Mouse (Mus musculus) CH12.LX (cell line): Measurements from ENCODE around the gene Cryzl2. TPM values are rescaled to one million over a fixed set of nuclear protein-coding genes. Genes with fewer than 3 reads are reported as not detected.

ENCODE experiments used
- DNase-seq: peaks from one replicate; pipeline ENCODE4 v3.0.0-alpha.2; 2013; ENCODE audit errors: extremely low read depth
- H3K27ac ChIP-seq: 2 replicates; pipeline ENCODE4 v1.5.1; 2012; ENCODE audit warnings: low read depth, mild to moderate bottlenecking, control low read depth, moderate library complexity; ENCODE audit not compliant: insufficient read depth
- H3K27me3 ChIP-seq: replicated peaks from 2 replicates; pipeline ENCODE3; 2012; ENCODE audit warnings: inconsistent platforms
- H3K36me3 ChIP-seq, 2 experiments: replicated peaks in 1 of 2; 2 replicates each; pipeline versions ENCODE3 to v1.6.1; 2012; ENCODE audit warnings: inconsistent platforms in 1 of 2, low read length in 1 of 2, mild to moderate bottlenecking in 1 of 2, mixed read lengths in 1 of 2, moderate library complexity in 1 of 2; ENCODE audit not compliant: control insufficient read depth in 1 of 2, insufficient read depth in 1 of 2
- H3K4me1 ChIP-seq, 2 experiments: 2 replicates each; pipeline ENCODE4 v1.6.1; 2012; ENCODE audit warnings: inconsistent platforms in 1 of 2, moderate library complexity in 1 of 2; ENCODE audit not compliant: insufficient read depth in 2 of 2, control insufficient read depth in 1 of 2
- H3K4me2 ChIP-seq: 2 replicates; pipeline ENCODE4 v1.6.1; 2012; ENCODE audit warnings: low read depth, mild to moderate bottlenecking, control low read depth; ENCODE audit not compliant: poor library complexity, insufficient read depth, severe bottlenecking
- H3K4me3 ChIP-seq, 3 experiments: fragments of 150-350 bp in 1 of 3; sonication (generic) in 1 of 3; replicated peaks in 1 of 3; 2 replicates each; pipeline versions ENCODE3 to v1.5.1; 2011 to 2012; ENCODE audit warnings: low read depth in 2 of 3, low read length in 2 of 3, mild to moderate bottlenecking in 2 of 3, moderate library complexity in 2 of 3, control low read depth in 1 of 3, improper control_type of control experiment in 1 of 3, inconsistent platforms in 1 of 3, mixed read lengths in 1 of 3; ENCODE audit not compliant: poor library complexity in 1 of 3
- H3K79me2 ChIP-seq: replicated peaks from 2 replicates; pipeline ENCODE4 v1.6.1; 2012; ENCODE audit warnings: mild to moderate bottlenecking, moderate library complexity; ENCODE audit not compliant: control insufficient read depth, poor library complexity, insufficient read depth, severe bottlenecking; ENCODE audit errors: extremely low read depth
- H3K9ac ChIP-seq: 2 replicates; pipeline ENCODE4 v1.6.1; 2012; ENCODE audit warnings: low read depth, mild to moderate bottlenecking, control low read depth, moderate library complexity; ENCODE audit not compliant: insufficient read depth
- H3K9me3 ChIP-seq: replicated peaks from 2 replicates; pipeline ENCODE3; 2012; ENCODE audit warnings: low read length, inconsistent platforms, mixed read lengths
- CHD1 ChIP-seq: IDR thresholded peaks from 2 replicates; pipeline ENCODE4 v1.6.1; 2012; ENCODE audit warnings: low read depth, low read length, improper control_type of control experiment, inconsistent platforms
- CTCF ChIP-seq, 2 experiments: IDR thresholded peaks in 1 of 2; conservative IDR thresholded peaks in 1 of 2; 2 replicates each; pipeline ENCODE4 v1.5.1; 2011 to 2012; ENCODE audit warnings: low read depth in 2 of 2, low read length in 2 of 2, improper control_type of control experiment in 1 of 2, inconsistent platforms in 1 of 2, mild to moderate bottlenecking in 1 of 2, moderate library complexity in 1 of 2
- ELF1 ChIP-seq: IDR thresholded peaks from 2 replicates; pipeline ENCODE4 v1.6.1; 2014; ENCODE audit warnings: low read depth, mild to moderate bottlenecking, inconsistent platforms, low read length, improper control_type of control experiment
- ETS1 ChIP-seq: conservative IDR thresholded peaks from 2 replicates; pipeline ENCODE4 v1.6.1; 2012; ENCODE audit warnings: low read depth, mild to moderate bottlenecking, inconsistent platforms, low read length, improper control_type of control experiment, moderate library complexity
- HCFC1 ChIP-seq: IDR thresholded peaks from 2 replicates; pipeline ENCODE4 v1.6.1; 2012; ENCODE audit warnings: low read depth, mild to moderate bottlenecking, inconsistent platforms, low read length, improper control_type of control experiment
- KAT2A ChIP-seq: IDR thresholded peaks from 2 replicates; pipeline ENCODE4 v1.6.1; 2012; ENCODE audit warnings: low read length, improper control_type of control experiment, inconsistent platforms; ENCODE audit not compliant: insufficient replicate concordance
- MAFK ChIP-seq: IDR thresholded peaks from 2 replicates; pipeline ENCODE4 v1.6.1; 2011; ENCODE audit warnings: low read length, improper control_type of control experiment; ENCODE audit not compliant: insufficient replicate concordance
- MAZ ChIP-seq: IDR thresholded peaks from 2 replicates; pipeline ENCODE4 v1.6.1; 2012; ENCODE audit warnings: low read depth, mild to moderate bottlenecking, inconsistent platforms, low read length, improper control_type of control experiment, moderate library complexity
- MEF2A ChIP-seq: IDR thresholded peaks from 2 replicates; pipeline ENCODE4 v1.6.1; 2014; ENCODE audit warnings: low read depth, mild to moderate bottlenecking, inconsistent platforms, low read length, improper control_type of control experiment, borderline replicate concordance
- NELFE ChIP-seq: IDR thresholded peaks from 2 replicates; pipeline ENCODE4 v1.6.1; 2011; ENCODE audit warnings: low read depth, low read length, improper control_type of control experiment
- NRF1 ChIP-seq: IDR thresholded peaks from 2 replicates; pipeline ENCODE4 v1.6.1; 2014; ENCODE audit warnings: low read depth, mild to moderate bottlenecking, inconsistent platforms, low read length, improper control_type of control experiment, moderate library complexity
- POLR2AphosphoS2 ChIP-seq: IDR thresholded peaks from 2 replicates; pipeline ENCODE4 v1.6.1; 2011; ENCODE audit warnings: low read depth, low read length, improper control_type of control experiment
- RAD21 ChIP-seq: IDR thresholded peaks from 2 replicates; pipeline ENCODE4 v1.6.1; 2011; ENCODE audit warnings: low read depth, mild to moderate bottlenecking, low read length, improper control_type of control experiment, moderate library complexity
- SMC3 ChIP-seq: IDR thresholded peaks from 2 replicates; pipeline ENCODE4 v1.6.1; 2011; ENCODE audit warnings: low read depth, low read length, improper control_type of control experiment
- TCF12 ChIP-seq: IDR thresholded peaks from 2 replicates; pipeline ENCODE4 v1.6.1; 2014; ENCODE audit warnings: low read depth, mild to moderate bottlenecking, inconsistent platforms, low read length, improper control_type of control experiment
- UBTF ChIP-seq: IDR thresholded peaks from 2 replicates; pipeline ENCODE4 v1.6.1; 2012; ENCODE audit warnings: low read depth, mild to moderate bottlenecking, inconsistent platforms, low read length, improper control_type of control experiment, moderate library complexity
- USF1 ChIP-seq: IDR thresholded peaks from 2 replicates; pipeline ENCODE4 v1.6.1; 2014; ENCODE audit warnings: low read depth, mild to moderate bottlenecking, inconsistent platforms, low read length, improper control_type of control experiment
- ZMIZ1 ChIP-seq: IDR thresholded peaks from 2 replicates; pipeline ENCODE4 v1.6.1; 2012; ENCODE audit warnings: low read depth, mild to moderate bottlenecking, inconsistent platforms, low read length, improper control_type of control experiment
- ZNF384 ChIP-seq: IDR thresholded peaks from 2 replicates; pipeline ENCODE4 v1.6.1; 2012; ENCODE audit warnings: low read depth, low read length, improper control_type of control experiment, inconsistent platforms
- dilution Hi-C: fragments of 300-500 bp; cut with MboI; formaldehyde crosslinking; loops from 2 replicates; pipeline ENCODE4 v1.14.3; 2020; ENCODE audit warnings: low sequenced_read_pairs; ENCODE audit not compliant: extremely low pct_unique_long_range_greater_than_20kb, extremely low pct_ligation_motif_present
- in situ Hi-C: fragments of 300-500 bp; cut with MboI; formaldehyde crosslinking; loops from 3 replicates; pipeline ENCODE4 v1.14.3; 2019; ENCODE audit warnings: low sequenced_read_pairs, low pct_ligation_motif_present, low pct_unique_long_range_greater_than_20kb, mixed read lengths
- polyA plus RNA-seq: library from polyadenylated mRNA; unstranded; fragments of >175 nt; gene quantifications from 2 replicates; pipeline ENCODE4 v1.2.1, GENCODE M21; 2012; ENCODE audit warnings: low read depth; ENCODE audit not compliant: insufficient read length
- total RNA-seq, 2 experiments: library from RNA; depleted of rRNA; stranded (reverse); fragments of 300-350 nt in 1 of 2; fragments of >200 nt in 1 of 2; gene quantifications; 2 replicates each; pipeline ENCODE4 v1.2.3; 2012 to 2014

Cryzl2 gene
- total and polyA plus RNA-seq, 3 experiments = 22.5 to 41.0 (median 25.0) TPM

DNA sequence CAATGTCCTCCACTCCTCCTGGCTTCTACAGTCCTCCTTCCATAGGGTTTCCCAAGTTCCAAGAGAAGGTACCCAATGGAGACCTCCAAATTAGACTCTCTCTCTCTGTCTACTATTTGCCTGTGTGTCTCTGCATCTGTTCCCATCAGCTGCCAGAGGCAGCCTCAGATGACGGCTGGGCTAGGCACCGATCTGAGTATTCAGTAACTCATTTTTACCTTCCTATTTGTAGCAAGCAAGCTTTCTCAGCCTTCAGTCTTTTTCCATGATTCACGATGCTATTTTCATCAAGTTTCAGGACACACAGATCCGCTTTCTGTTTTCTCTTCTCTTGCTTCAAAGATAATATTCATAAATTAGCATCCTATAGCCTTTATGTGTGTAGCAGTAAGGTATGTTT lies 25.8 kb downstream of the Cryzl2 start:
- no peak overlapping the region for H3K9ac ChIP-seq
- H3K4me1 ChIP-seq = peaks cover 0 to 11% of the 10 kb centered on the region in 2 experiments; a peak in 2 of 4 replicates
- H3K4me2 ChIP-seq = no peak overlapping the region
- H3K9me3 ChIP-seq = no peaks in the 10 kb centered on the region
- peaks cover 4 to 45% of the 10 kb centered on the region in 2 experiments for H3K36me3 ChIP-seq
- no peak for TF ChIP-seq NRF1
- TF ChIP-seq ELF1 = no peak
- TF ChIP-seq RAD21 = no peak
- TF ChIP-seq MAFK = no peak
- TF ChIP-seq MAZ = no peak
- TF ChIP-seq ZNF384 = no peak
- no peak for TF ChIP-seq NELFE
- TF ChIP-seq TCF12 = no peak
- TF ChIP-seq, all 38 proteins: peak for 0
- no peak for DNase-seq
- dilution Hi-C loops = no loop called here
- Histone ChIP-seq H3K4me3 (no peak overlapping the region), H3K79me2 (no peaks in the 10 kb centered on the region), H3K27ac (no peak overlapping the region), H3K27me3 (no peaks in the 10 kb centered on the region)
- in situ Hi-C loops = no loop called here

- H3K27ac ChIP-seq = no peak overlapping the region; the same call in 1 of the 2 replicates
- dilution Hi-C loops (no loop called here), in situ Hi-C loops (no loop called here)
- H3K9me3 ChIP-seq = peaks cover 13% of the 10 kb centered on the region
- H3K4me2 ChIP-seq = no peak overlapping the region
- peaks cover 0 to 9% of the 10 kb centered on the region in 2 experiments for H3K36me3 ChIP-seq
- no peak overlapping the region for H3K9ac ChIP-seq
- no peak for DNase-seq
- no peaks in the 10 kb centered on the region for H3K79me2 ChIP-seq
- peaks cover 0 to 10% of the 10 kb centered on the region in 2 experiments; a peak in 2 of 4 replicates for H3K4me1 ChIP-seq
- H3K27me3 ChIP-seq = no peaks in the 10 kb centered on the region
- peak overlapping the region in 1 of 3 experiments; percentile 5 for H3K4me3 ChIP-seq
- TF ChIP-seq HCFC1 = no peak
- TF ChIP-seq KAT2A = no peak
- no peak for TF ChIP-seq ELF1
- no peak for TF ChIP-seq SMC3
- no peak for TF ChIP-seq RAD21
- TF ChIP-seq MAZ = no peak
- TF ChIP-seq MEF2A = no peak
- no peak for TF ChIP-seq CTCF (conservative IDR thresholded peaks at IDR 0.05 in 1 of 2, IDR thresholded peaks at IDR 0.05 in 1 of 2; ENCODE audit: low read depth in 2 of 2, low read length in 2 of 2)
- no peak for TF ChIP-seq UBTF
- TF ChIP-seq ZMIZ1 = no peak
- no peak for TF ChIP-seq CHD1
- no peak for TF ChIP-seq POLR2AphosphoS2
- TF ChIP-seq USF1 = no peak
- no peak for TF ChIP-seq ETS1
Observed at GRCm38 (mm10) chr1:157500657-157501056, 42.3 kb downstream of the Cryzl2 start.
